Mouse (Mus musculus): ENCODE measurements around the gene Gab2.

GRCm38 (mm10) chr7:97039641-97040040, 41.7 kb upstream of the Gab2 start:
- TF ChIP-seq POLR2A (IDR thresholded peaks at IDR 0.05; ENCODE audit: control insufficient read depth, extremely low read depth, insufficient read depth, low read length, poor library complexity): no peak
- TF ChIP-seq CTCF (IDR thresholded peaks at IDR 0.05; ENCODE audit: borderline replicate concordance, control insufficient read depth, extremely low read depth, insufficient read depth, low read length, poor library complexity): no peak
